Mouse (Mus musculus) kidney, adult 8-10 months (tissue): Measurements from ENCODE around the gene Ranbp1.
A peak's percentile ranks its signal among the peaks of the same experiment; 100 is the strongest.
"Not testable (repeated sequence)": the region's sequence is repeated elsewhere in the genome, so short reads cannot be mapped to it uniquely, and the experiment has no call there.

Source experiments
- DNase-seq, 2 experiments: peaks; one replicate each; pipeline ENCODE4 v3.0.0; 2022

The Ranbp1 gene

GRCm38 (mm10) chr16:18200062-18200461 lies 48.5 kb downstream of the Ranbp1 start:
- no peak for DNase-seq

DNA sequence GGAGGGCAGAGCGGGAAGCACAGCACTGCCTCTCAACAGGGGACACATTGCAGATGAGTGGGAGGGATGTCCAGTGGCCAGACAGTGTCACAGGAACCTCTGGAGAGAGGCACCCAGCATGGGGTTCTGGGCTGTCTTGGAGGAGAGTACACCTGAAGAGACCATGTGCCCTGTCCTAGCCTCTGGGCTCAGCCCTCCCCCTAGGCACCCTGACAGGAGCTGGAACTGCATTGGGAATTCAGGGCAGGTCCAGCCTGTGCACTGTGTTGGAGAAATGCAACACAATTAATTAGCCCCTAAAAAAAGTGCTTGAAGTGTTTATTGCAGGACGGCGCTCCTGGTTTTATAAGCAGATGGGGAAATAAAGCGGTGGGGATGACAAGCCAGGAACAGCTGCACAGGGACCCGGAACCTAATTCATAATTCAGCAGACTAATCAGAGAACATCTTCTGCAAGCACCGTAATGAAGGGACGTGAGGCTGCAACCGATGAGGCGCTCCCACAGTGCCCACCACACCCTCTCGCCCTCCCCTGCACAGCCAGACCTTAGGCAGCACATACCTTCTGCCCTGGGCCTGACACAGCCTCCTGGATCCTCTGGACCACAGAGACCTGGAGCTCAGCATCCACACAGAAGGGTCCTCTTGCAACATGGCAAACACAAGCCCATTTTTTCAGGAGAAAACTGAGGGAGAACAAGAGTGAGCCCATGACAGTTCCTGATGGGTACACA lies 50.0 kb downstream of the Ranbp1 start:
- DNase-seq, result no peak

- no peak for DNase-seq
Measured at GRCm38 (mm10) chr16:18197881-18198280, 50.7 kb downstream of the Ranbp1 start.

- not testable (repeated sequence) for DNase-seq
Measured at GRCm38 (mm10) chr16:18195561-18195960, 53.0 kb downstream of the Ranbp1 start.

DNA sequence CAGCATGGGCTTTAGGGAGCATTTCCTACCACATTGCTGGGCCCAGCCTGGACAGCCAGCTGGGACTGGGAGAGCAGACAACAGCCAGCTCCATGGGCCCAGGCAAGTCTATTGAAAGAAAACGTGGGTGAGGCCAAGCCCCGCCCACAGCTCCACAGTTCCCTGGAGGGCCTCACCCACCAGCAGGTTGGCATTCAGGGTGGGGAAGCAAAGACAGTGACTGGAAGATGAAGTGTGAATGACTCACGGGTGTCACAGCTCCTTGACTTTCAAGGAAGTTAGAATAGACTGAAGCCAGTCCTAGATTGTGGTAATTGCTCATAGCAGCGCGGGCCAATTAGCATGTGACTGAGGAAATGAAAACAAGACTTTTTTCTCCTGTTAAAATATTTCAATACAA lies 53.5 kb downstream of the Ranbp1 start:
- peak in 1 of 2 experiments; percentile 9 for DNase-seq

DNA sequence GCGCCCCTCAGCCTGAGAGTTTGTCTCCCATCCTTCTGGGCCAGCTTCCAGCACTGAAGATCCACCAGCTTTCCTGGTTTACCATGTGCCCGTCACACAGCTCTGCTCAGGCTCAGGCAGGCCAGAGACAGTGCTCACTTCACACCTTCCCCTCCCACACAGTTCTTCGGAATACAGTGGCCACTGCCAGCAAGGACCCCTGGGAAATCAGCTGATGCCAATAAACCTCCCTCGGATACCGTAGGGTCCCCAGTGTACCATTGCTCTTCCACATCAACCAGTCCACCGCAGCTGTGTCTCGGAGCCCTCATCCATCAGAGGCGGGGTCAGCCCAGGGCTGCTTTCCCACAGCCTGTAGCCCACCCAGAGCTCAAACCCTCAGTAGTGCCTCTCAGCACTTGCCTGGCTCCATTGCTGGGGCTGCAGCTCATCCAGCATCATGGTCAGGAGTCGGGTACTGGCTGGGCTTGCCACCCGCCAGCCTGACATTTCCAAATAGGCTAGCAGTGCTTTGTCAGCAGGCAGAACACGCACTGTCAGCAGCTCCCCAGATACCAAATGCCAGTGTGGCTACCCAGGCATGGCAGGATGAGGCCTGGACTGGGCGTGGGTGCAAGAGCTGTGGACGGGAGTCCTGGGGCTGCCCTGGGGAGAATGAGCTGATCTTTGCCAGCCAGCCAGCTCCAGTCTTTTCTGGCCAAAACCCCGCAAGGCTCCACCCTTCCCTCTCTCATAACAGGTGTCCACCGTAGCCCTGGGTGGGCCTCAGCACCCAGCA lies 54.1 kb downstream of the Ranbp1 start:
- peak; percentile 65 to 67 for DNase-seq

DNA sequence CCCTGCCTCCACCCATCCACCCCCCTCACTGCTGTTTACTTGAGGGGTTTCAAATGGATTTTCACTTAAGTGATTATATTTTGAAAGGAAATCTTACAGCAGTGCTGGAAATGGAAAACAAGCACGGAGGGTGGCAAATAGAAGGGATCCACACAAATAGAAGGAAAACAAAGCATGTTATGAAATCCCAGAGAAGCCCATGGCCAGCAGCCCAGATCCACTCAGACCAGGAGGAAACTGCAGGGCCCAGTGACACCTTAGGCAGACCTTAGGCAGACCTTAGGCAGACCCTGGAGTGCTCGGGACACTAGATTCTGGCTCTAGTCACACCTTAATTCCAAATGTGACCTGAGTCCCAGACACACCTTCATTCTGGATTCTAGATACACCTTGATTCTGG lies 57.5 kb downstream of the Ranbp1 start:
- DNase-seq, result no peak
